Mouse (Mus musculus) lung, embryonic 14.5 days (tissue): Measurements from ENCODE around the gene Cfap77. TPM values are rescaled to one million over a fixed set of nuclear protein-coding genes. Genes with fewer than 3 reads are reported as not detected.

Source experiments
- ATAC-seq: fragments of 200-750 bp; cut with Nextera tagmentation; 2 replicates; pipeline ENCODE4 v1.8.0; 2017; ENCODE audit warnings: mild to moderate bottlenecking, moderate TSS enrichment, moderate library complexity; ENCODE audit not compliant: insufficient read depth
- DNase-seq: peaks from one replicate; pipeline ENCODE4 v3.0.0-alpha.2; 2015
- H3K27ac ChIP-seq: fragments of 300-500 bp; sonication (generic); 2 replicates; pipeline ENCODE4 v1.5.1; 2014; ENCODE audit warnings: low read depth, mild to moderate bottlenecking, moderate library complexity
- H3K27me3 ChIP-seq: fragments of 300-500 bp; sonication (generic); 2 replicates; pipeline ENCODE4 v1.6.1; 2014; ENCODE audit warnings: low read length, control low read depth; ENCODE audit not compliant: insufficient read depth
- H3K36me3 ChIP-seq: fragments of 300-500 bp; sonication (generic); 2 replicates; pipeline ENCODE4 v1.6.1; 2014; ENCODE audit warnings: control low read depth; ENCODE audit not compliant: insufficient read depth
- H3K4me1 ChIP-seq: fragments of 300-500 bp; sonication (generic); 2 replicates; pipeline ENCODE4 v1.6.1; 2014; ENCODE audit warnings: antibody characterized with exemption, control low read depth; ENCODE audit not compliant: insufficient read depth
- H3K4me2 ChIP-seq: fragments of 300-500 bp; sonication (generic); 2 replicates; pipeline ENCODE4 v1.6.1; 2014; ENCODE audit warnings: mild to moderate bottlenecking
- H3K4me3 ChIP-seq: fragments of 300-500 bp; sonication (generic); 2 replicates; pipeline ENCODE4 v1.5.1; 2014; ENCODE audit warnings: low read depth, low read length
- H3K9ac ChIP-seq: fragments of 300-500 bp; sonication (generic); 2 replicates; pipeline ENCODE4 v1.6.1; 2014
- H3K9me3 ChIP-seq: fragments of 300-500 bp; sonication (generic); 2 replicates; pipeline ENCODE4 v1.6.1; 2016; ENCODE audit warnings: low read depth, low read length, control low read depth
- CTCF ChIP-seq: IDR thresholded peaks from 2 replicates; pipeline ENCODE4 v1.5.1; 2016; ENCODE audit warnings: antibody characterized with exemption, low read depth
- WGBS: fragments of 180-500 bp; shearing (Covaris S2); extraction: QIAGEN DNeasy Blood & Tissue Kit; methylation state at CpG from one replicate; pipeline ENCODE4 v1.1.7; 2014; 5-methylcytosine and 5-hydroxymethylcytosine counted together
- polyA plus RNA-seq: library from polyadenylated mRNA; unstranded; fragments of >200 nt; fragmentation: Nextera tagmentation; extraction: Ambion mirVana; gene quantifications from 2 replicates; pipeline ENCODE4 v1.2.1, GENCODE M21; 2014

Cfap77 gene
- polyA plus RNA-seq, 1 experiment from 2014 or later = 0.76 TPM

DNA sequence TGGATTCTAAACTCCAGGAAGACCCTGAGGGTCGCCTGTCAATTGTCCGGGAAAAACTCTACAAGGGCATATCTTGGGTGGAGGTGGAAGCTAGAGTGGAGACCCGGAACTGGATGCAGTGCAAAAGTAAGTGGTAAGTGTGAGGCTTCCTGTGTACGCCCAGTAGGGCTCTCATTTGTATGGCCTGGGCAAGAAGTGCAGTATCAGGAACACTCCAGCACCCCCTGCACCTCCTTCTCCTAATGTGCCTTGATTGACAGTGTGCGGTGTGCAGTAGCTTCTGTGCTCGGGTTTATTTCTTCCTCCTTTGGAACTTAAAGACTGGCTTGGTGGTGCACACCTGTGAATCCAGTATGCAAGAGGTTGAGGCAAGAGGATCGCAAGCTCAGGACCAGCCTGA is 19.8 kb upstream of the Cfap77 start:
- ATAC-seq (no peak), DNase-seq (no peak)
- H3K9ac ChIP-seq = no peak overlapping the region
- no peak overlapping the region for H3K27ac ChIP-seq
- no peak overlapping the region for H3K4me3 ChIP-seq
- no peaks in the 10 kb centered on the region for H3K4me1 ChIP-seq
- H3K36me3 ChIP-seq = peaks cover 83% of the 10 kb centered on the region
- no peak for TF ChIP-seq CTCF
- 93% methylated on average over 7 of the region's 7 CpGs for WGBS
- no peak overlapping the region for H3K4me2 ChIP-seq
- no peaks in the 10 kb centered on the region for H3K9me3 ChIP-seq
- no peaks in the 10 kb centered on the region for H3K27me3 ChIP-seq

DNA sequence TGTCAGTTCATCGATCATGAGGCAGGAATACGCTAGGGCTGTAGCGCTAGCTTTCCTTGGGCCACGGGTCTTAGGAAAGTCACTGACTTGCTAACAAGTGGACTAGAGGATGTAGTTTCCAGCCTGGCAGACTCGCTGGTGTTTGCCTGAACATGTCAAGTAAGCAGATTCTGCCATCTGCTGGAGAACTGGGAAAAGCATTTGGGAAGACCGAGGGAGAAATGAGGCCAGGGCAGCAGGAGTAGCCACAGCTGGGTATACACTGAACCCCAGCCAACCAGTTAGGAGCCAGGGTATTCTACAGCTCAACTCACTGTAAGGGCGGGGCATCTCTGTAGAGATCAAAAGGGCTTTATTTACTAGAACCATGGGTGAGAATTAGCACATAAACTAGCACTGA is 11.5 kb upstream of the Cfap77 start:
- no peak overlapping the region for H3K9ac ChIP-seq
- TF ChIP-seq CTCF = peak; percentile 69
- H3K4me3 ChIP-seq = no peak overlapping the region
- H3K4me1 ChIP-seq = peaks cover 4% of the 10 kb centered on the region; the same call in 1 of the 2 replicates
- 43% methylated on average over 7 of the region's 7 CpGs for WGBS
- peaks cover 35% of the 10 kb centered on the region for H3K36me3 ChIP-seq
- ATAC-seq (no peak), DNase-seq (peak; percentile 79)
- no peak overlapping the region for H3K27ac ChIP-seq
- H3K27me3 ChIP-seq = no peaks in the 10 kb centered on the region
- H3K9me3 ChIP-seq = no peaks in the 10 kb centered on the region
- H3K4me2 ChIP-seq = no peak overlapping the region

DNA sequence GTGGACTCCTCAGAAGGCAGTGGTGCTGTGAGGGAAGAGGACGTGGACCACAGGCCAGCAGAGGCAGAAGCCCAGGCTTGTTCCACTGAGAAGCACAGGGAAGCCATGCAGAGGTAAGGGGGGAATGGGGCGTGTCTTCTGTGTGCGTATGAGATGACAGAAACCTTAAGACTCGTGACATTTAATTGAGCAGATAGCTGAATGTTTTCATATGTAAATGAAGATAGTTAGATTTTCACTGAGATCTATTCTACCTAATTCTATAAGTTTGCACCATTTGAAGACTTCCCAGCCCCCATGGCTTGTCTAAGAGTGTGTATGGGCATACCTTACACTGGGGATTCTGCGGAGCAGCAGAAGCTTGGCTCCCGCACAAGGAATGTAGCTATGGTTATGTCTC is 10.9 kb upstream of the Cfap77 start:
- Histone ChIP-seq H3K27me3 (no peaks in the 10 kb centered on the region), H3K4me2 (no peak overlapping the region), H3K9ac (no peak overlapping the region), H3K27ac (no peak overlapping the region), H3K4me1 (peaks cover 9% of the 10 kb centered on the region; the same call in 1 of the 2 replicates), H3K4me3 (no peak overlapping the region), H3K9me3 (no peaks in the 10 kb centered on the region), H3K36me3 (peaks cover 29% of the 10 kb centered on the region)
- no peak for DNase-seq
- TF ChIP-seq CTCF = no peak
- WGBS = 87% methylated on average over 6 of the region's 6 CpGs
- ATAC-seq = no peak

DNA sequence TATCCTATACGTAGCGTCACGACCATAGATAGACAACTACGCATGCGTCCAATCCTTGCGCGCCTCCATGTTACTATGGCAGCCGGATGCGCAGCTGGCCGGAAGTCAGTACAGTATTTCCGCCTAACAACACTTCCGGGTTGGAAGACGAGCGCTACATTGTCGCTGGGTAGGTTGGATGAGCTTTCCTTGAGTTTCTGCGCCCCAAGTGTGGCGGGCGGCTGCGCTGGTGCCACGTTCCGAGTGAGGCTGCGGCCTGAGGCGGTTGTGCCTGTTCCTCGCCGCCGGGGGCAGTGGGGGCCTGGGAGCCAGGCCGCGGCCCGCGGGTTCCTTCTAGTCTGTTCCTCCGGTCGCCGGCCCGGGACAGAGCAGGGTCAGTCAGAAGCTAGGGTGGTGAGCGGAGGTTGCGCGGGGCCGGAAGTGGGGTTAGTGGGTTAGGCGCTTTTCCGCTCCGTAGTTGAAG is 5.3 kb upstream of the Cfap77 start, which contains the start of gene Ttf1:
Gene Ttf1, plus strand, starts transcription at position 128 of the 463 bp plus-strand sequence.
- Histone ChIP-seq H3K9me3 (no peaks in the 10 kb centered on the region), H3K4me1 (peaks cover 11% of the 10 kb centered on the region; the same call in 1 of the 2 replicates), H3K4me3 (peak within 1 kb of the TSS; percentile 71), H3K4me2 (peak within 1 kb of the TSS; percentile 84), H3K9ac (peak within 1 kb of the TSS; percentile 67), H3K27me3 (0 out of 2 replicates have a peak, but pooled peaks cover 3% of the 10 kb centered on the region), H3K27ac (peak within 1 kb of the TSS; percentile 93), H3K36me3 (no peaks in the 10 kb centered on the region)
- DNase-seq (peak; percentile 99), ATAC-seq (peak; percentile 95)
- no peak for TF ChIP-seq CTCF
- WGBS = under 1% methylated on average over 41 of the region's 41 CpGs

DNA sequence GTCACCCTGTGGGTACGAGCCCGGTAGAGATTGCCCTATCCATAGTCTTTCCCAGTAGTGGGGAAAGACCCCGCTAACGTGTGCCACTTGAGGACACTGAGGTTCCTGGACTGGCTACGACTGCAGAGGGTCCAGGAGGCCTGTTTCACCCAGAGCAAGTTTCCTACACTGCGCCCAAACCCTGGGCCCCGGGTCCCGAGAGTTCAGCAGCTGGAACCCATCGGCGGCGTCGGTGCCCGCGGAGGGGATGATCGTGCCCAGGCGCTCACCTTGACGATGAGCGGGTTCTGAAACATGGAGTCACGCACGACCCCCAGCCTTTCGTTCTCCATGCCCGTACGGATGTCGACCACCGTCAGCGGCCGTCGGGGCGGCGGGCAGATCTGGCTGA is 326 bp downstream of the Cfap77 start:
- peak; percentile 43; the same call in 1 of the 2 replicates for ATAC-seq
- Histone ChIP-seq H3K27ac (no peak overlapping the region), H3K27me3 (peaks cover 10% of the 10 kb centered on the region; the same call in 1 of the 2 replicates)

DNA sequence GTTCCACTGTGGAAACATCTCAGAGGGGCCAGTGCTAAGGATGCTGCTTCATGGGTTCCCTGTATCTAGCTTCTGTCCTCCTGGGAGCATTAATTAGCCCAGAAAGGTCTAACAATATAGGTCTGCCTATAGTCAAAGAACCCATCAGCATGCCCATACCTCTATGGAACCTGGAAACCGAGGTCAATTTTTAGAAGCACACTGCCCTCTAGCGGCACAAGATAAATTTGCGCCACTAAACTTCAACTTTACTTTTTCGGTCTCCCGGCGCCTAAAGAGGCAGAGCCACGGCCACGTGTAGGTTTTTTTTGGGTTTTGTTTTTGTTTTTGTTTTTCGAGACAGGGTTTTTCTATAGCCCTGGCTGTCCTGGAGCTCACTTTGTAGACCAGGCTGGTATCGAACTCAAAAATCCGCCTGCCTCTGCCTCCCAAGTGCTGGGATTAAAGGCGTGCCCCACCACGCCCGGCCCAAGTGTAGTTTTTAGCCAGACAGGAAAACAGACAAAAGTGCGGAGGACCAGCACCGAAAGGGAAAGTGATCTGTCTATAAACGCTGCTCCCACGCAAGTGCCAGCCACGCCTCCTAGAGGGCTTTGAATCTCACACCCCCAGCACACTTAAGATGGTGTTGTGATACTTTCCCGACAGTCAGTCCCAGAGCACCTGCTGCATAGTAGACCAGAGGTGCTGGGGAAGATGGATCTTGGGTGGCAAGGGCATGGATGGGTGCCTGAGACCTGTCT is 893 bp downstream of the Cfap77 start:
- peaks cover 9% of the 10 kb centered on the region; the same call in 1 of the 2 replicates for H3K27me3 ChIP-seq
- H3K27ac ChIP-seq = no peak overlapping the region
- peak overlapping the region; percentile 47 for H3K4me3 ChIP-seq
- no peaks in the 10 kb centered on the region for H3K9me3 ChIP-seq
- DNase-seq (peak; percentile 92), ATAC-seq (peak; percentile 45)
- H3K36me3 ChIP-seq = no peaks in the 10 kb centered on the region
- H3K4me2 ChIP-seq = peak overlapping the region; percentile 90
- peak overlapping the region; percentile 61; the same call in 1 of the 2 replicates for H3K9ac ChIP-seq
- 4% methylated on average over 20 of the region's 20 CpGs for WGBS
- H3K4me1 ChIP-seq = no peaks in the 10 kb centered on the region
- peak; percentile 76 for TF ChIP-seq CTCF

More for the DNA sequence above, 326 bp downstream of the Cfap77 start:
- Histone ChIP-seq H3K9me3 (no peaks in the 10 kb centered on the region), H3K4me2 (peak overlapping the region; percentile 90), H3K9ac (peak overlapping the region; percentile 61), H3K4me1 (no peaks in the 10 kb centered on the region), H3K36me3 (no peaks in the 10 kb centered on the region), H3K4me3 (peak overlapping the region; percentile 47)
- no peak for DNase-seq
- TF ChIP-seq CTCF = no peak
- WGBS = 1% methylated on average over 30 of the region's 30 CpGs

DNA sequence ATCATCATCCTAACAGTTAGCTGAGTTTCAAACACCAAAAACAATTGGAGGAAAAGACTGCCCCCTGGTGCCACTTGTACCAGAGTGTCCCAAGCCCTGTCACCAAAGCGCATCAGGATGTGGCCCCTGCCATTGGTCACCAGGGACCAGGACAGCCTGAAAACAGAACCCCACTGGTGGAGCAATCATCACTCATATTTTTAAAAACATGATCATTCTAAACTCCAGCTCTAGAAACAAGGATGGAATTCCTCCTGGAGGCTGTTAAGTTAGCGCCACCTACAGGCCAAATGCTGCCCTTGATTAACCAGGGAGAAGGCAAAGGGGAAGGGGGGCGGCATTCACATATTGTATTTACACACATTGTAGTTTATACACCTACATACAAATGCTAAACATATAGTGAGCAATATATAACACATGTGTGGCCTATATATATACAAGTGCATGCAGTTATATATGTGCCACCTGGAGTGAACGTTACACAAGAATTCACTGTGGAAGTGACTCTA is 1.9 kb downstream of the Cfap77 start:
- Histone ChIP-seq H3K27me3 (peaks cover 7% of the 10 kb centered on the region; the same call in 1 of the 2 replicates), H3K27ac (no peak overlapping the region), H3K4me2 (no peak overlapping the region), H3K36me3 (no peaks in the 10 kb centered on the region), H3K4me3 (no peak overlapping the region), H3K9me3 (no peaks in the 10 kb centered on the region), H3K4me1 (no peaks in the 10 kb centered on the region), H3K9ac (no peak overlapping the region)
- peak; percentile 85 for DNase-seq
- peak; percentile 88 for TF ChIP-seq CTCF
- peak; percentile 11; the same call in 1 of the 2 replicates for ATAC-seq
- 28% methylated on average over 4 of the region's 4 CpGs for WGBS
